ENCODE assay signal across 17 mouse cellular contexts in the genomic region with DNA sequence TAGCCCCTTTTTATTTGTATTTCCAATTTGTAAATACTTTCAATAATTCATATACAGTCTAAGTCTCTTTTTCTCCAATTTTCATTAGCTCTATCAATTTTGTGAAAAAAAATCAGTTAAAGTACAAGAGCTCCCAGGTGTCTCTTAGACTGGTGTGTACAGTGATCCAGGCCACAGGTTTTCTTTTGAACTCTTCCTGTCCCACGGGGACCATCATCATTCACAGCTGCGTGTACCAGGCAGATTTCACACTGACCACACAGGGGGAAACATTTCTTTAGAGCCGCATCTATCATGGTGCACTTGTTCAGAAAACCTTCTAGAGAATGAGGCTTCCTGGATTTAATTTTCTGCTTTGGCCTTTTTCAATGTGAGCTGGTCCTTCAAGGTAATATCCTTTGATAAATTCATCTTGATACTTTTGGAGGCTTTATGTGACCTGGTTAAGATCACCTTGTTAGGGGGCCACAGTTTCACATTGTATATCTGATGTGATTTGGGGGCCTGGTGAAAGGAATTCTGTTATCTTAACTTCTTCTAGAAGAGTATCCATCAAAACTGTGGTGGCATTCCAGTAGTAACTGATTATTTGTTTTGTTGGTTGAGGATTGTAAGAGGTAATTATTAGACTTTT.
"Had no signal": no experiment of that assay in that cellular context is flagged by ENCODE, and none has a peak within 500 bp of the region (broad histone marks: within the 10 kb centered on the region; RNA-seq: fewer than 3 reads in every experiment).

No protein-coding gene starts in this region.

- H3K4me3 ChIP-seq: midbrain, embryonic 10.5 days; midbrain, embryonic 12.5 days; myocyte; neural tube, embryonic 13.5 days; neural tube, embryonic 15.5 days had no signal

- DNase-seq: lung, adult 18-20 months; lung, embryonic 14.5 days; lung, postnatal 10 days; midbrain, embryonic 14.5 days; right cerebral cortex, adult 18-20 months; right cerebral cortex, postnatal 25 days; right cerebral cortex, postnatal 4 days; spleen, adult 18-20 months; thymus, adult 18-20 months; thymus, postnatal 14 days; thymus, postnatal 36 days had no signal

- H3K4me2 ChIP-seq: lung, embryonic 14.5 days; midbrain, embryonic 12.5 days; neural tube, embryonic 13.5 days; neural tube, embryonic 15.5 days had no signal

- H3K36me3 ChIP-seq: midbrain, embryonic 10.5 days; midbrain, embryonic 12.5 days; neural tube, embryonic 13.5 days; neural tube, embryonic 15.5 days had no signal

- ATAC-seq: midbrain, embryonic 16.5 days had no signal

- H3K27ac ChIP-seq: midbrain, embryonic 12.5 days; neural tube, embryonic 13.5 days had no signal

- H3K27me3 ChIP-seq: midbrain, embryonic 12.5 days; neural tube, embryonic 13.5 days; neural tube, embryonic 15.5 days had no signal

- H3K9me3 ChIP-seq: midbrain, embryonic 10.5 days; midbrain, embryonic 12.5 days; neural tube, embryonic 13.5 days; neural tube, embryonic 15.5 days had no signal

- H3K9ac ChIP-seq: lung, embryonic 14.5 days; midbrain, embryonic 12.5 days; neural tube, embryonic 13.5 days; neural tube, embryonic 15.5 days had no signal
